Mouse (Mus musculus) urinary bladder, postnatal 36 days (tissue): ENCODE measurements around the gene Tinagl1.

Source experiments
- DNase-seq, 2 experiments: peaks; one replicate each; pipeline ENCODE4 v3.0.0; 2022; ENCODE audit warnings: low spot score in 2 of 2, mixed read lengths in 1 of 2

The Tinagl1 gene

DNA sequence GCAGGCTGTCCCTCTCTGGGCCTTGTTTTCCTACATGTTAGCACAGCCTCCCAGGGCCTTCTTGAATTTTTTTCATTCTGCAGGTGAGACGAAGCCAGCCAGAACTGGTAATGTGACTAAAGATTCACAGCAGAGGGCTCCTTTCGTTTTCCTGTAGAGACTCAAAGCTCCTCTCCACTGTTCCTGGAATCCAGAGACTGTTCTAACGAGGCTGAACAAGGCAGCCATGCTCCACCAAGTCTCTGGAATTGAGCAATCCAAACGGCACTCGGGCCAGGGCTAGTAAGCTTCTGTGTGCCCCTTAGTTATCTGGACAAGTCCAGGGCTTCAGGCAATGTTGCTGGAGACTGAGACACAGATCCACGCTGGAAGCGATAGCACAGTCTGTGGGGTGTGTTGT, 2.6 kb upstream of the Tinagl1 start:
- peak in 1 of 2 experiments; percentile 20 for DNase-seq

GRCm38 (mm10) chr4:130177087-130177486, 2.2 kb upstream of the Tinagl1 start:
- peak in 1 of 2 experiments; percentile 28 for DNase-seq

DNA sequence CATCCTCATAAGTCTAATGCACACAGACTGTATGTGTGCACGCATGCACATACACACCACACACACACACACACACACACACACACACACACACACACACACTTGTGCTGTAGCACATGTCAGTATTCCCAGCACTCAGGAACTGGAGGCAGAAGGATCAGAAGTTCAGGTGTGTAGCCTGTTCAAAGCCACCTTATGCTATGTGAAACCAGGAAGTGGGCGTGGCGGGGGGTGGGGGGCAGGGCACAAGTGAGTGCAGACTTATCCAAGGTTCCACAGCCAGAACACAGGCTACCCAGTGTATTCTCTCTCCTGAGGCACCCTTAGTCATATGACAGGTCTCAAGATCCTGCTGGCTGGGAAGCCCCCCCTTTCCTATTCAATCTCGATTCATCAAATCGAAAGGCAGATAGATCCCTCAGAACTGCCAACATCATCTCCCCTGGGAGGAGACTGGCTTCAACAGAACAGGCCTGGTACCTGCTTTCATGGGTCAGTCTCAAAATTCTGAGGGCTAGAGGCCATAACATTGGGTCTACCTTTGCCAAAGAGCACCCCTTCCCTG, 1.3 kb upstream of the Tinagl1 start:
- DNase-seq, result no peak

- peak; percentile 70 to 85 for DNase-seq
Measured at GRCm38 (mm10) chr4:130174335-130175031, 439 bp downstream of the Tinagl1 start.

- peak in 1 of 2 experiments; percentile 19 for DNase-seq
Measured at GRCm38 (mm10) chr4:130173911-130174311, 1.0 kb downstream of the Tinagl1 start.

GRCm38 (mm10) chr4:130173060-130173822, 1.7 kb downstream of the Tinagl1 start:
- DNase-seq, result peak in 1 of 2 experiments; percentile 18

GRCm38 (mm10) chr4:130171951-130172765, 2.8 kb downstream of the Tinagl1 start:
- DNase-seq, result peak in 1 of 2 experiments; percentile 26

- DNase-seq, result no peak
Measured at GRCm38 (mm10) chr4:130170362-130170761, 4.6 kb downstream of the Tinagl1 start.

GRCm38 (mm10) chr4:130169411-130169971, 5.4 kb downstream of the Tinagl1 start:
- no peak for DNase-seq

DNA sequence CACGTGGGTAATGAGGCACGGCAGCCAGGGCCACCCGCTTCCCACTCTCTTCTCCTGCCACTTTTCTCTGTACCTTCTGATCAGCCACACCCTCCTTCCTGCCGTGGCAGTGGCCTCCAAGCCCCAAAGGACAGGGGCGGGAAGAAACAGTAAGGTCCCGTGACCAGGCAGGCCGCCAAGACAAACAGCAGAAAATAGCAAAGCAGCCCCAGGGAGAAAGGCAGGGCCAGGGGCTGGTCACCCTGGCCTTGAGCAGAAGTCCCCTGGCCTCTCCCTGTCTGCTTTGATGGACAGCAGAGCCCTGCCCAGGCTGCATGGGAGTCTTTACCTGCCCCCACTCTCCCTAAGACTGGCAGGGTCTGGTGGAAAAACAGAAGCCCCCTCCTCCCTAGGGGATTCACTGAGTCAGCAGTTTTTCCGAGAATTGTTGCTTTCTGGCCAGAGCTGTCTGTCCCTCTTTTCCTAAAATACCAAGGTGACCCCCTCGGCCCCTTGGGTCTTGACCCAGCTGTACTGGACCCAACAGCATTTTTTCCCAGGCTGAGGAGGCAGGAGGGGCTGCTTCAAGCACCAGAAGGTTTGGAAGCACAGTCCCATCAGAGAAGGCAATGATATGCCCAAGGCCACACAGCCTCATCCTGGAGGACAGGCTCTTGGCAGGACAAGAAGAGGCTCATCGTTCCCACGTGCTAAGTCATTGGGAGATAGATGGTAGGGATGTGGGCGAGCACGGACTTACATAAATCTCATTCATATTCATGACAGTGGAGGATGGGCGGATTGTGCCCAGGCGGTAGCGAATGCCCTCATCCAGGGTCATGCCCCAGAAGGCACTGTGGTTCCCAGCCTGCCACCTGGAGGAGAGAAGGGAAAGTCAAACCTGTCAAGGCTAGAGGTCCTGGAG, 6.4 kb downstream of the Tinagl1 start:
- DNase-seq, result peak; percentile 79 to 92

- no peak for DNase-seq
Measured at GRCm38 (mm10) chr4:130167814-130168213, 7.1 kb downstream of the Tinagl1 start.

DNA sequence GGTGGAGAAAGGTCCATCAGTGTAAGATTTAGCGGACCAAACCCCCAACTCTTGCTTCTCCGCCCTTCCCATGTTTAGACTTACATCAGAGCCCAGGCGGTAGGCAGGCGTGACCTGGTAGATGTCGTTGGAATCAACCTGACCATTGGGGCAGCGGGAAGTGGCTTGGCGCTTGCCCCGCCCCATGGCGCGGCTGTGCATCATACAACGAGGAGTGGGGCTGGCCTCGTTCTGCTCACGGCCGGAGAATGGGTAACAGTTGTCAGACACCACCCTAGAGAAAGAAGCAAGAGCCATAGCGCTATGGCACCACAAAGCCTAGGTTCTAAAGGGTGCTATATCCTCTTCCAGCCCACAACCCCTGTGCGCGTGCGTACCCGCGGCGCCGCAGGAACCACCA, 7.6 kb downstream of the Tinagl1 start:
- DNase-seq, result no peak

GRCm38 (mm10) chr4:130166592-130166991, 8.3 kb downstream of the Tinagl1 start:
- no peak for DNase-seq

DNA sequence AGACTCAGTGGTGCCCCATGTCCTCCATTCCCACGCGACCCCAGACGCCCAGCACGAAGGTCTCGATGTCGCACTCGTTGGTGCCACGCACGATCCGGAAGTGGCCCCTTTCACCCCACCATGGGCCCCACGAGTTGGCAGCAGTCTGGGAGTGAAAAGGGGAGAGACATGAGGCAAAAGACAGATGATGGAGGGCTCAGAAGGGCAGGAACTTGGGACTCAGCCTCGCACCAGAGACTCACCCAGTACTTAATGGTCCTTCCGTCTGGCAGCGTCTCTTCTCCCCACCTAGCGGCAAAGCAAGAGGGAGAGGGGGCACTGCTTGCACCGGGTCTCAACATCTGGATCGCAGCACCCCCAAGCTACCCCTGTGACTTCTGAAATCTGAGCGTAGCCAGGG, 8.9 kb downstream of the Tinagl1 start:
- no peak for DNase-seq

- DNase-seq, result no peak
Measured at GRCm38 (mm10) chr4:130164121-130164520, 10.8 kb downstream of the Tinagl1 start.

- DNase-seq, result peak in 1 of 2 experiments; percentile 45
Measured at GRCm38 (mm10) chr4:130163391-130163861, 11.5 kb downstream of the Tinagl1 start.

- no peak for DNase-seq
Measured at GRCm38 (mm10) chr4:130161349-130161748, 13.6 kb downstream of the Tinagl1 start.

DNA sequence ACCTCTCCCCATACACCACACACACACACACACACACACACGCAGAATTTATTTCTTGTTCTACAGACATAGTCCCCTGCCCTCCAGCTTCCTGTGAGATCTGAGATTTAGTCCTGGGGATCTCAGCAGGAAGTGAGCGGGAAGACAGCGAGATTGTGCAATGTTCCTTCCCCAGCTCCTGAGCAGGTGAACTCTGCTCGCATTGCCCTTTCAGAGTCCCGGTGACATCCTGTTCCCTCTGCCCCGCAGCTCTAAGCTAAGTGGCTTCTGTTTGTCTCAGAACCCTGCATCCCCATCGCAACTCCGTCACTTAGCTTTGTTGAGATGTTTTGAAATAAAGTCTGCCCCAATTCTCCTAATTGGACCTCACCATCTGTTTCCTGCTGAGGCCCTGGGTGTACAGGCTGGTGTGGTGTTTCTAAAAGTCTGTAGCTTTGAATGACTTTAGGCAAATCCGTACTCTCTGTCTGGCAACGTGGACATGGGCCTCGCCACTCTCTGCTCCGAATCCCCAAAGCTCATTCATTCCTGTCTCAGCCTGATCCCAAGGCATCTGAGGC, 18.0 kb downstream of the Tinagl1 start:
- DNase-seq, result no peak

DNA sequence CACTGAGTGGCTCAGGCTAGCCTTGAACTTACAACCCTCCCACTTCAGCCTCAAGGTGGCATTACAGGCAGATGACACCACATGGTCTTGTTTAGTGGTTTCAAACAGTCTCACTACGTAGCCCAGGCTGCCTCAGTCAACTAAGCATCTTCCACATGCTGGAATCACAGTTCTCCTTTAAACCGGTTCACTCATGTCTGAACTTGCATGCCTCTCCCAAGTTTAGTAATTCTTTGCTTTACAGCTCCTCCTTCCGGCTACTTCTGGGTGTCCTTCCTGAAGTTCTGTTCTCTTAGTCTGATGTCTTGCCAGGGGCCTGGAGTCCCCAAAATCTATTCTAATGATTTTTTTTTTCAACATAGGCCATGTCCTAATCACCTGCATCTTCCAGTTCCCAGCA, 20.7 kb downstream of the Tinagl1 start:
- DNase-seq, result no peak

DNA sequence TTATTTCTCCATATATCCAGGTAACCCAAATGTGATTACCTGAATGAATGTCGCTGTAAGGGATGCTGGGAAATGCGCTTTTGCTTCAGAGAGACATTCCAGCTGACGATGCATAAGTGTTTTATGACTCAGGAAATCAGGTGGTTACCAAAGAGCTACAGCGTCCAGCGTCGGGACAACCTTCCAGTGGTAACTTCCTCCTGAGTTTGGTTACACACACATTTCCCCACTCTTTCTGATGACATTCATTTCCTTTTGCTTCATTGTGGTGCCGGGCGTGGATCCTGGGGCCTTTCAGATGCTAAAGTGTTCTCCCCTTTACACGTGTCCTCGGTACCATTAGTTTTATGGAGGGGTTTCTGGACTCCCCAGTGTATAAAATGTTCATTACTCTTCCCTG, 26.5 kb downstream of the Tinagl1 start:
- DNase-seq, result no peak
